Mouse (Mus musculus): ENCODE measurements around the gene Cbx1.

Cbx1 gene

GRCm38 (mm10) chr11:96815895-96816294 is 27.0 kb downstream of the Cbx1 start:
- DNase-seq (ENCODE audit: low read depth, low spot score): no peak

DNA sequence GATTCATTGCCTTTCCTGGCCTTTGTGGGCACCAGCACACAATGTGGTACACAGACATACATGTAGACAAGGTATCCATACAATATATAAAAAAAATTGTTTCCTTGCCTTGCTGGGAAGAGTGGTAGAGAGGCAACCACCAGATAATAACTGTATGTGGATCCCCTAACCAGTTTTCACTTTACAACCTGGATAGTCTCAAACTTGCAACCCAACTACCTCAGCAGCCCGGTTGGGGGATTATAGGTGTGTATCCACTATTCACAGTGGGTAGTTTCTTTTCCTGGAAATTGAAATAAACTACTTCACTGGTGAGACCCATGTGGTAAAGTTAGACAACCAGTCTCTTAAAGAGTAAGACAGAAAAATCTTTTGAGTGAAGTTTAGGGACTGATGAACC is 27.6 kb downstream of the Cbx1 start:
- DNase-seq (ENCODE audit: low read depth, low spot score): no peak

DNA sequence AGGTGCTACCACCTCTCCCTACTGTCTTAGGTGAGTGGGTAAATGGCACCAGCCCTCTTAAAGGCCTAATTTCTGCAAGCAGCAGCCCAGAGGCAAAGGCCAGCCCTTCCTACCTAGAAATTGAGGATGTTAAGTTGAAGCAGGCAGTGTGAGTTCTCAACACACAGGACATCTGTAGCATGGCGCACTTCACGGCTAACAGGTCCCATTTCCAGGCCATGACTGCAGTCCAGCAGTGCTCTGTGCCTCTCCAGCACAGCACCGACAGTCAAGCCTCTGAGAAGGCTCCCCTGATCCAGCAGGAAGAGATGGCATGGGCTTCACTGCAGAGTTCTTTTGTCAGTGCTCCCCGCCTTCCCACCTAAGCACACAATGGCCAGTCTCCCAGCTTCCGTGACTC is 28.1 kb downstream of the Cbx1 start:
- DNase-seq (ENCODE audit: low read depth, low spot score): no peak

DNA sequence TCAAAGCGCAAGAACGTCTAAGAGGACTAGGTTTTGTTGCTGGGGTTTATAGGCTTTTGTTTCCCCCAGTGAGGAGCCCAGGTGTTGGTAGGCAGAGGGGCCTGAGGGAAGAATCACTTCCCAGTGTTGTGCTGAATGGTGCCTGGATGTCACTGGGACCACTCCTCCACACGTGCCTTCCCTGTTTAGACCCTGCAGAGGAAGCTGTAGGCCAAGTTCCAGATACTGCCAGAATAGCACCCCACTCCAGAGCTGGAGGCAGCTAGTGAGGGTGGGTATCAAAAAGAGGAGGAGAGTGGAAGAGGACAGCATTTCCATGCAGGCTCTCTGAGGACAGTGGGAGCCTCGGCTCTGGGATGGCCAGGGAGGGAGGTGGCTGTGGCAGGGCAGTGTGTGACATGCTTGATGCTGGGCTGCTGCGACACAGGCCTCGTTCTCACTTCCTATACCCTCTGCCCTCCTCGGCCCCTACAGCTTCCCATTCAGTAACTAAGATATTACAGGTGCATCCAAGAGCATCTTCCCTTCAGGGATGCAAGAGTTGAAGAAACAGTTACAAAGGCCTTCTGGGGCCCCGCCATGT is 29.3 kb downstream of the Cbx1 start:
- DNase-seq (ENCODE audit: low read depth, low spot score): no peak

GRCm38 (mm10) chr11:96821956-96822355 is 33.0 kb downstream of the Cbx1 start:
- no peak for DNase-seq (ENCODE audit: low read depth, low spot score)

GRCm38 (mm10) chr11:96822675-96823470 is 33.9 kb downstream of the Cbx1 start:
- peak; percentile 52 for DNase-seq (ENCODE audit: low read depth, low spot score)

GRCm38 (mm10) chr11:96823471-96823837 is 34.5 kb downstream of the Cbx1 start:
- no peak for DNase-seq (ENCODE audit: low read depth, low spot score)

DNA sequence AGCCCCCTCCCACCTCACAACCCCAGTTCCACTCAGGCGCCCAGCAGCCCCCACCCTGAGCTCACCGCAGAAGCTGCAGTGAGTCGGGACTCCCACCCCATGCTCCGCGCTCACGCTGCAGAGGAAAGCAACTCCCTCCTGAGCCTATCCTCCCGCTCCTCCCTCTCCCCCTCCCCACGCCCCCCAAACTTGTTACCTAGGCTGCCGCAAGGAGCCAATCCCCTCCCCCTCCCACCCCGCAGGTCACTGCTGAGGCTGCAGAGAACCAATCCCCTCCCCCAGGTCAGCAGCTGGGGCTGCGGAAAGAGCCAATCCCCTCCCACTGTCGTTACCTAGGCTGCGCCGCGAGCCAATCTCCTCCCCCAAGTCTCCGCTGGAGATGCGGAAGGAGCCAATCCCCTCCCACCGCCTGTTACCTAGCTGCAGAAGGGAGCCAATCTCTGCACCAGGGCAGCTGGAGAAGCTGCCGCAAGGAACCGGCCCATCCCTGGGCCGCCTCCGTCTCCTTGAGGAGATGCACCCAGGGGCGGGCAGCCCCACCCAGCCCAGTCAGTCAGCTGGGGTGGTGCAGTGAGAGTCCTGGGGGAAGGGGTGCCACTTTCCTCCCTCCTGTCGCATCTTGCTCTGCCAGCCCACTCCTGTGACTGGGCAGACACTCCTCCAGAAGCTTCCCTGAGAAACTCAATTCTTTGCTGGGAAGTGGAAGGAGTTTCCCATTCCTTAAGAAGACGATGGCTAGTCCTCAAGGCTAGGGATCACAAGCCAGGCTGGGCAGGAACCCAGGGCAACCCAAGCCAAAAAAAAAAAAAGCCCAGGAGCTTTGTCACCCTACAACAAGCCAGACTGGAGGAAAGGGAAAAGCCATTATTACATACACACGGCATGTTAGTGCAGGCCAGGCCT is 35.2 kb downstream of the Cbx1 start:
- peak; percentile 93 for DNase-seq (ENCODE audit: low read depth, low spot score)

DNA sequence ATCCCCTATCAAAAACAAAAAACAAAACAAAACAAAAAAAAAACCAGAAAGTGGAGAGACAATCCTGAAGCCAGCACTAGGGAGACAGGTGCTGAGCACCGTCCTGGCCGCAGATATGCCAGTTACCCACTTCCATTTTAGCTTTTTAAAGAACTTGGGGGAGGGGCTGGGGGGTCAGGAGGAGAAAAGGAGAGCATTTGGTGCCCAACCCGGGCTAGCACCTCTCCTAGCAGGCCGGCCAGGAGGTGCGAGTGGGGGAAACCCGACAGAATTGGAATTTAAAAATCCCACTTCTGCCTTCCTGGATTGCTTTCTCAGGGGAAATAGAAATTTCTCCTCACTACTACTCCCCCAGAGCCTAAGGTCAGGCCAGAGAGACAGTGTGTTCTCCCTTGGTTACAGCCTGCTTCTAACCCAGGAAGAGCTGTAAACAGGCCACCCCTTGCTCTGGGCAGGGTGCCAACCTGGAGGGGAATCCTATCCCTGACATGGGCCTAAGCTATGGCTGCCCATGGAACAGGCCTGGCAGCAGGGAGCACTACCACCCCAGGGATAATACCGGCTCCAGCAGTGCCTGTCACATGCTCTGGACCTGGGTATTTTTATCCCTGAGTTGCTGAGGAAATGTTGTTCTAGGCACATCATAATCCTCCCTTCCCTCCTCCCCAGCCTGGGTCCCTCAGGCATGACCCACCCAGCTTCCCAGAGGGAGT is 36.0 kb downstream of the Cbx1 start:
- DNase-seq (ENCODE audit: low read depth, low spot score): no peak

DNA sequence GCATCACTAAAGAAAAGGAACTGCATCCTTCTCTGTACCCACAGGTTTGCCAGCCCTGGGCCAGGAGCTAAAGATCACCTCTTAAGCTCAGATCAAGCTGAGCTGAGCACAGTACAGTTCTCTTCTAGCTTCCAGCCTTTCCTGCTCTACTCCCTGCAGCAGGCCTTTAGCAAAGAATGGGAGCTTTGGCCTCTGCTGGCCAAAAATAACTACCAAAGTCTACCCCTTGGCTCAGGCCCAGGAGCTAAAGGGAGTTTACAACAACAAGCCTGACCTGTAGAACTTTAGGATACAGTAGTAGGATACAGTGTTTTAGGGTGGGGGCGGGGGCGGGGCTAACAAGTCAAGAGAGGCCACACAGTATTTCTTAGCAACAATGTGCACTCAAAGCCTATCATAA is 37.6 kb downstream of the Cbx1 start:
- no peak for DNase-seq (ENCODE audit: low read depth, low spot score)

DNA sequence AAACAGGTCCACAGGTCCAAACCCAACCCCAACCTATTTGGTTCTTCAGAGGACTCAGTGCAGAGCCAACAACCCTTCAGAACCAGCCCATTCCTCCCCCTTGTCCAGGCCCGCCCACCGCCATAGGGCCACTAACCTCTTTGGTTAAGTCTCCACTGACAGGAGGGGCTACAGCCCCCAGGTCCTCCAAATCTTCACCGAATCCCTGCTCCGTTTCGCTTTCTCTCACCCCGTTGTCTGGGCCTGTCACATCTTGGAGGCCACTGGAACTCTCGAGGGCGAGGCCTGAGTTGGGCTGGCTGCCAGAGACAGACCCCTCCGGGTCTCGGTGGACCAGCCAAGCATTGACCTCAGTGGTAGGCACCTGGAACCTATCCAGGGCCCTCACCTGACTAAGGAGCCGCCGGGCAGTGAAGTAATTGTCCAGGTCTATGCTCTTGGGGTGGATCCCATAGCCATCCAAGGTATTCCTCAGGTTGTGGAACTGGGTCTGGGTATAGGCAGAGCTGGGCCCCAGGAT is 38.2 kb downstream of the Cbx1 start:
- no peak for DNase-seq (ENCODE audit: low read depth, low spot score)

- no peak for DNase-seq (ENCODE audit: low read depth, low spot score)
These were observed 39.0 kb downstream of the Cbx1 start for GRCm38 (mm10) chr11:96827917-96828316.

DNA sequence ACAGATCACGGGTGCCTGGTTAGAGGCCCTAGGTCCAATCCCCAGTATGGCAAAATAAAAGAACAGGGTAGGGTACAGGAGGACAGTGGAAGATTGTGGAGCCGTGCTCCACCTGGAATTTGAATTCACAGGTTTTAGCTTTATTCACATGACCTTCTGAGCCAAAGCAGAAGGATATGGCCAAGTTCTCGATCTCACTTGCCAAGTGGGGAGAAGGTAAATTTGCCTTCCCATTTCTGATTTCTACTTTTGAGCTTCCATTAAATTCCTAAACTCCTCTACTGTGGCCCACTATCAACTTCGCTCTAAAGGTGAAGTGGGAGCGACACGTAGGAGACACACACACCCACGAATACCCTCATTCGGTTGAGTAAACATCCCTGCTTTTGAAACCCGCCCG is 40.0 kb downstream of the Cbx1 start:
- DNase-seq (ENCODE audit: low read depth, low spot score): no peak

DNA sequence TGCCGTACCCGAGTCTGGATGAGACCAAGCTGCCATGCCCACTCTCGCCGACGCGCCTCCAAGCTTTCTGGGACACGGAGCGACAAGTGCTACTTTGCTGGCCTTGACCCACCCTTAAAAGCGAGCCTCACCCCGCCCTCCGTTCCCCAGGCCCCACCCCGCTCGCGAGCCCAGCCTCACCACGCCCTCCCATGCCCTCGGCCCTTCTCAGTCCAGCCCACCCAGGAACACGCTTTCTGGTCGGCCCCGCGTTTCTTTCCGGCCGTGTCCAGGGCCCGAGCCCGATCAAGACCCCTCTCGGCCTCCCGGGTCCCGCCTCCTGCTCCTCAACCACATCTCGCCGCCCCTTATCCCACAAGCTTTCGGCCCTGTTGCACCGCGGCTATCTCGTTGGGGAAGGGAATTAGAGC is 40.5 kb downstream of the Cbx1 start:
- DNase-seq (ENCODE audit: low read depth, low spot score): peak; percentile 73

GRCm38 (mm10) chr11:96829813-96830538 is 41.0 kb downstream of the Cbx1 start, which contains the start of gene Nfe2l1:
Gene Nfe2l1, minus strand, starts transcription at chr11:96829968.
- DNase-seq (ENCODE audit: low read depth, low spot score): peak; percentile 98

DNA sequence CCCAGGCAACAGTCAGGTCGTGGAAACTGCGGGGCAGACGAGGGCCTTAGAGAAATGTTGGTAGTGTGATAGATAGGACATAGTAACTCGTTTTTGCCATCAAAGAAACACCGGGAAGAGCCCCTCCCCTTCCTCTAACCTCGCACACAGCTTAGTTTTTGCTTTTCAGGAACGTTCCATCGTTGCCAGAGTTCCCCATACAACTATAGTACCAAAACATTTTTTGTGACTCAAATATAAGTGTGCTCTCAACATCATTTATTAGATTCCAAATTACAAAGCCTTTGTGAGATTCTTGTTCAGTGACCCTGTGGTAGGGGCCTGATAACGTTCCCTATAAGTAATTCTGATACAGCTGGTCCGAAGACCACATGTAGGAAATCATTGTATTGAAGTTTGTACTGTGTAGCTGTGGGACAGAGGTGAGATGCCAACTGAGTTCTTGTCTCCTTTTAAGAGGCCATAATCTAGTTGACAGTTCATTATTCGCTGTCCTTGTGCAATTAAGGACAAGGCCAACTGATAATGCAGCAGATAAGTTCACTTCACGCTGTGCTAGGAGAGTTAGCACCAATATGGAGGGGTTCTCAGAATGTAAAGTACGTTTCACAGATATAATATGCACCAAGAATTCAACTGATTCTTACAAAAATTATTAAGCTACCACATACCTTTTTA is 41.8 kb downstream of the Cbx1 start:
- DNase-seq (ENCODE audit: low read depth, low spot score): no peak

GRCm38 (mm10) chr11:96831516-96831915 is 42.6 kb downstream of the Cbx1 start:
- no peak for DNase-seq (ENCODE audit: low read depth, low spot score)

DNA sequence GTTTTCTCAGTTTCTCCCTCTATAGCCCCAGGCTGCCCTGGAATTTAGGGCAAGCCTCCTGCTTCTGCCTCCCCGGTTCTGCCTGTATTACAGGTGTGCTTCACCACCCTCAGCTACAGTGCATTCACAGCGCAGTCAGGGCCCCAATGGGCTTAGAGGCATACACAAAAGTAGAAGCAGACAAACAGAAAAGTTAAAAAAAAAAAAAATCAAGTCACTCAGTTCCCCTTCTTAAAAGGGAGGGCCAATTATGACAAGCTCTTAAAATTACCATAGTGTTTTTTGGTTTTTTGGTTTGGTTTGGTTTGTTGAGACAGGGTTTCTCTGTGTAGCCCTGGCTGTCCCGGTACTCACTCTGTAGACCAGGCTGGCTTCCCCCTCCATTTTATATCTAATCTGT is 43.6 kb downstream of the Cbx1 start:
- DNase-seq (ENCODE audit: low read depth, low spot score): no peak

GRCm38 (mm10) chr11:96832973-96833372 is 44.0 kb downstream of the Cbx1 start:
- DNase-seq (ENCODE audit: low read depth, low spot score): no peak

- no peak for DNase-seq (ENCODE audit: low read depth, low spot score)
These were observed 45.2 kb downstream of the Cbx1 start for GRCm38 (mm10) chr11:96834127-96834526.
